Mouse (Mus musculus) embryonic facial prominence, embryonic 15.5 days (tissue): ENCODE data around the gene Lrrk1. TPM values are rescaled to one million over a fixed set of nuclear protein-coding genes. Genes with fewer than 3 reads are reported as not detected.

Source experiments
- ATAC-seq: fragments of 200-750 bp; cut with Nextera tagmentation; 2 replicates; pipeline ENCODE4 v1.8.0; 2017; ENCODE audit warnings: low read depth, moderate TSS enrichment; ENCODE audit not compliant: insufficient number of reproducible peaks, low FRiP score, low TSS enrichment
- H3K27ac ChIP-seq: fragments of 300-500 bp; sonication (generic); replicated peaks from 2 replicates; pipeline ENCODE4 v1.5.1; 2015; ENCODE audit warnings: mild to moderate bottlenecking, inconsistent platforms
- H3K27me3 ChIP-seq: fragments of 300-500 bp; sonication (generic); 2 replicates; pipeline ENCODE4 v1.6.1; 2015; ENCODE audit warnings: inconsistent platforms
- H3K36me3 ChIP-seq: fragments of 300-500 bp; sonication (generic); 2 replicates; pipeline ENCODE4 v1.6.1; 2015; ENCODE audit warnings: mild to moderate bottlenecking, inconsistent platforms
- H3K4me1 ChIP-seq: fragments of 300-500 bp; sonication (generic); 2 replicates; pipeline ENCODE4 v1.6.1; 2015; ENCODE audit warnings: inconsistent platforms
- H3K4me2 ChIP-seq: fragments of 300-500 bp; sonication (generic); replicated peaks from 2 replicates; pipeline ENCODE4 v1.6.1; 2015; ENCODE audit warnings: mild to moderate bottlenecking, inconsistent platforms
- H3K4me3 ChIP-seq: fragments of 300-500 bp; sonication (generic); replicated peaks from 2 replicates; pipeline ENCODE4 v1.5.1; 2015; ENCODE audit warnings: mild to moderate bottlenecking, inconsistent platforms
- H3K9ac ChIP-seq: fragments of 300-500 bp; sonication (generic); 2 replicates; pipeline ENCODE4 v1.6.1; 2015; ENCODE audit warnings: inconsistent platforms
- H3K9me3 ChIP-seq: fragments of 300-500 bp; sonication (generic); replicated peaks from 2 replicates; pipeline ENCODE4 v1.6.1; 2016; ENCODE audit warnings: inconsistent platforms
- WGBS: fragments of 180-500 bp; shearing (Covaris S2); methylation state at CpG from one replicate; pipeline ENCODE4 v1.1.7; 2015; 5-methylcytosine and 5-hydroxymethylcytosine counted together
- polyA plus RNA-seq: library from polyadenylated mRNA; unstranded; fragments of >200 nt; fragmentation: Nextera tagmentation; extraction: Ambion mirVana; gene quantifications from 2 replicates; pipeline ENCODE4 v1.2.1, GENCODE M21; 2015

Gene Lrrk1
- polyA plus RNA-seq, 1 experiment from 2014 or later = 16.9 TPM

DNA sequence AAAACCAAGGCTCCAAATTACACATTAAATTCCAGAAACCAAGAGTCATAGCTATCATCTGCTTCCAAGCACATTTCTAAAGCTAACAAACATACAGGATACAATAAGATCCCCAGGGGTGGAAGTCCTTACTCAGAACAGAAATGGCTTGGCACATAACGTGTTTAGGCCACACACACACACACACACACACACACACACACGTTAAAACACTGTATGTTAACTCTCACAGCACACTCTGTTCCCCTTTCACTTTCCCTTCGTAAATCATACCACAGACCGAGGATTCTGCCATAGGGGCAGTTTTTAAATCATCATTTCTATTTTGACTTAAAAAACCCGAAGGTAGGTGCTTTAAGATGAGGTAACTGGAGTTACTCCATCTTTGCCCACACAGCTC lies 3.9 kb downstream of the Lrrk1 start:
- WGBS = 52% methylated on average over 5 of the region's 5 CpGs

DNA sequence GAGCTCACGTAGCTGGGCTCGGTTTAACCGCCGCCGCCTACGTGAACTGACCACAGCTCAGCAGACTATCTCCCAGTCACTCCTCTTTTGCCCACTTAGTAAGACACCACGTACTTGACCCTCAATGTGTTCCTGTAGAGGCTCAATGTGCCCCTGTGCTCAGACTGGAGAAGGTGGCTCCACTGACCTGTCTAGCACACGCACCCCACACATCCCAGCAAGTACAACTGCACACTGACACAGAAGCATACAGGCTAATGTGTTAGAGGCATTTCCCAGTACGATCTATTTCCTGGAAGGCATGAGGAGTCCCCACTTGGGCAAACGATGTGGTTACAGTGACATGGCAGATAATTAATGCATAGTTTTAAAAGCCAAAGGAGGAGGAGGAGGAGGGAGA lies 11.6 kb downstream of the Lrrk1 start:
- Histone ChIP-seq H3K36me3 (0 out of 2 replicates have a peak, but pooled peaks cover 4% of the 10 kb centered on the region), H3K27ac (peak overlapping the region; percentile 65), H3K4me2 (no peak overlapping the region), H3K27me3 (no peaks in the 10 kb centered on the region), H3K4me1 (peaks cover 13% of the 10 kb centered on the region; the same call in 1 of the 2 replicates), H3K4me3 (no peak overlapping the region), H3K9me3 (no peaks in the 10 kb centered on the region), H3K9ac (no peak overlapping the region)
- WGBS = 71% methylated on average over 10 of the region's 10 CpGs
- no peak for ATAC-seq

More for the DNA sequence above, 3.9 kb downstream of the Lrrk1 start:
- no peaks in the 10 kb centered on the region for H3K27me3 ChIP-seq
- H3K4me3 ChIP-seq = no peak overlapping the region
- no peaks in the 10 kb centered on the region for H3K9me3 ChIP-seq
- no peak for ATAC-seq
- H3K27ac ChIP-seq = peak overlapping the region; percentile 18
- peaks cover 21% of the 10 kb centered on the region for H3K4me1 ChIP-seq
- no peak overlapping the region for H3K9ac ChIP-seq
- 0 out of 2 replicates have a peak, but pooled peaks cover 4% of the 10 kb centered on the region for H3K36me3 ChIP-seq
- 0 out of 2 replicates have a peak overlapping the region, but pooled peaks have one; percentile 2 for H3K4me2 ChIP-seq

DNA sequence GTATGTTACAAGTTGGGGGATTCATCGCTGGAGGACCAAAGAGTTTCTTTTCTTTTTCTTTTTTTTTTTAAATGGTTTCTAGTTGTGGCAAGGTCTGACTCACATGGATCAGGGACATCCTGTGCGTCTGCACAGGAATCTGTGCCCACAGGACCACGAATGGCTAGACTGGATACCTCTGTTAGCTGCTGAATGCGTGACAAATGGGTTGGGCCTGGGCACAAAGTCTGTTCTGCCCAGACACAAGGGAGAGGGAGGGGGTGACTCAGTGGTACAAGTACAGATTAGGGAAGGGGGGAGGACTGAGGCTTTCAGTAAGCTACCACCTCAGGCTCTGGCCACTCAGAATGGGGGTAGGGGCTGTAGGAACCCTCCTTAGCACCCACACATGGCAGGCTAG lies 12.4 kb downstream of the Lrrk1 start:
- Histone ChIP-seq H3K4me2 (no peak overlapping the region), H3K4me3 (no peak overlapping the region), H3K9me3 (no peaks in the 10 kb centered on the region), H3K27me3 (no peaks in the 10 kb centered on the region), H3K9ac (no peak overlapping the region), H3K27ac (peak overlapping the region; percentile 65), H3K36me3 (0 out of 2 replicates have a peak, but pooled peaks cover 2% of the 10 kb centered on the region), H3K4me1 (peaks cover 13% of the 10 kb centered on the region; the same call in 1 of the 2 replicates)
- 67% methylated on average over 4 of the region's 4 CpGs for WGBS
- no peak for ATAC-seq

GRCm38 (mm10) chr7:66373391-66373790 lies 14.8 kb downstream of the Lrrk1 start:
- H3K4me3 ChIP-seq = no peak overlapping the region
- no peak overlapping the region for H3K27ac ChIP-seq
- no peak for ATAC-seq
- H3K27me3 ChIP-seq = no peaks in the 10 kb centered on the region
- no peaks in the 10 kb centered on the region for H3K9me3 ChIP-seq
- no peak overlapping the region for H3K9ac ChIP-seq
- peaks cover 21% of the 10 kb centered on the region for H3K4me1 ChIP-seq
- H3K36me3 ChIP-seq = no peaks in the 10 kb centered on the region
- WGBS = 82% methylated on average over 3 of the region's 3 CpGs
- H3K4me2 ChIP-seq = no peak overlapping the region

DNA sequence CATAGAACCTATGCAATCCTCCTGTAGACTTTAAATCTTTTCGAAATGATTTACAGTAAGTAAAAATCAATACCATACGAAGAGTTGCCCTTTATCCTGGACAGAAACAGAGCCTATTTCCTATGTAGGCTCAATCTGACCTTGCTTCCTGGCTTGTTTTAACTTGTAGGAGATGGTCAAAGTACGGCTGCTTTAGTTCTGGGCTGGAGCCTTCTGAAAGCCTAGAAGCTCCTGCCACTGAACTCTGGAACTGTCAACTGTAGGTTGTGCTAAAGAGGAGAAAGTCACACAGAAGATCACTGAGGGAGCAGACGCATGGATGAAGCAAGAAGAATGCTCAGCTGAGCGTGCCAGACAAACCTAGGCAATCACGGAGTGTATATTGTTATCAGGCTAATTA lies 17.2 kb downstream of the Lrrk1 start:
- Histone ChIP-seq H3K4me1 (peaks cover 10% of the 10 kb centered on the region), H3K27me3 (no peaks in the 10 kb centered on the region), H3K36me3 (no peaks in the 10 kb centered on the region), H3K27ac (no peak overlapping the region), H3K9ac (no peak overlapping the region), H3K4me2 (no peak overlapping the region), H3K9me3 (no peaks in the 10 kb centered on the region), H3K4me3 (no peak overlapping the region)
- ATAC-seq = no peak
- WGBS = 77% methylated on average over 6 of the region's 6 CpGs

DNA sequence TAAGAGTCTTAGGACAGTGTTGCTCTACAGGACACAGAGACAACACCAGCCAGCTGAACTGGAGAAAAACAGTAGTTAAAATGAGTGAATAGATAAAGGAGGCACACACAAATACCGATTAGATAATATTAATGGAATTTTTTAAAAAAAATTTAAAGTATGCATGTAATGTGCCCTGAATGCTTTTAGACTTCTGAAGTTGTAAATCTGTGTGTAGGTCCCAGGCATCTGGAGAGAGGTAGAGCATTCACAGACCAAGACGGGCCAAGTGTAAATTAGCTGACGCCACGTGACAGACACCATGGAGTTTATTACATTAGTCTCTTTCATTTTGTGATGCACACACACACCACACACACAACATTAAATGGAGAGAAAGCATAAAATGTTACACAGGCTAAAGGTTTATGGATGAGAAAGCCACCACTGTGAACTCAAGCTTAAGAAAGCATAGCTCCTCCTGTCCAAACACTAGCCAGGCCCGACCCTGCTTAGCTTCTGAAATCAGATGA lies 18.2 kb downstream of the Lrrk1 start:
- no peaks in the 10 kb centered on the region for H3K9me3 ChIP-seq
- no peak overlapping the region for H3K4me3 ChIP-seq
- no peaks in the 10 kb centered on the region for H3K27me3 ChIP-seq
- H3K4me1 ChIP-seq = peaks cover 7% of the 10 kb centered on the region; the same call in 1 of the 2 replicates
- no peak overlapping the region for H3K9ac ChIP-seq
- no peaks in the 10 kb centered on the region for H3K36me3 ChIP-seq
- no peak overlapping the region for H3K4me2 ChIP-seq
- H3K27ac ChIP-seq = no peak overlapping the region
- ATAC-seq = no peak
- 51% methylated on average over 5 of the region's 5 CpGs for WGBS

DNA sequence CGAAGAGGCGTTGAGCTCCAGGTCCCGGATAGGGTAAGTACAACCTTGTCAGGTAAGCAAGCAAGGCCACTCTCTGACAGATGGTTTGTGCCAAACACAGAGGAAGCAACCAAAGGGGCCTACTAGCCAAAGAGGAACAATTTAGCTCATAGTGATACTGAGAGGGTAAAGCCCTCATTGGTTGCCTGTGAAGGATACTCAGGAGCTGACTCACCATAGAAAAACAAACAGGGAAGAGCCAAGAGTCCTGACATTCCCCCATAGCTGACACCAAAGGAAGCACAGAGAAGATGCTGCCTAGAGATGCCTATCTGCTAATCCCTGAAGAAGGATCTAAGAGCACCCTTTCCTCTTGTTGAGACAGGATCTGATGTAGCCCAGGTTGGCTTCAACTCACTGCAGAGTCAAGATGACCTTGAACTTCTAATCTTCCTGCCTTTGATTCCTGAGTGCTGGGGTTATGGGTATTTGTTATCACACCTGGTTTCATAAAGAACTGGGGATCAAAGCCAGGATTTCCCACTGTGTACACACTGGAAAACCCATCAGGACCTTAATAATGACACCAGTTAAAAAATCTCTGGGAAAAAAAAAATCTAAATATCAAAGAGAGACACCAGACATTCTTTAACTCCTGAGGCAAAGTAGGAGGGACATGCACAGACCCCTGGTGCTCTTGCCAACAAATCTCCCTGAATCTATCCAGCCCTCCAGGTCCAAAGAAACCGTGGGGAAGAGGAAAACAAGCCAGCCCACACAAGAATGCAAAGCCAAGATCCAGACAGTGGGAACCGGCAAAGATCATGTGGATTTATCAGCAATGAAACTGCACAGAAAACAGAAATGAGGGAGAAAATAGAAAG lies 18.8 kb downstream of the Lrrk1 start:
- ATAC-seq = no peak
- H3K4me2 ChIP-seq = no peak overlapping the region
- no peaks in the 10 kb centered on the region for H3K27me3 ChIP-seq
- H3K9ac ChIP-seq = no peak overlapping the region
- no peak overlapping the region for H3K27ac ChIP-seq
- no peak overlapping the region for H3K4me3 ChIP-seq
- H3K4me1 ChIP-seq = peaks cover 7% of the 10 kb centered on the region; the same call in 1 of the 2 replicates
- H3K36me3 ChIP-seq = peaks cover 3% of the 10 kb centered on the region; the same call in 1 of the 2 replicates
- WGBS = 66% methylated on average over 5 of the region's 5 CpGs
- H3K9me3 ChIP-seq = no peaks in the 10 kb centered on the region

DNA sequence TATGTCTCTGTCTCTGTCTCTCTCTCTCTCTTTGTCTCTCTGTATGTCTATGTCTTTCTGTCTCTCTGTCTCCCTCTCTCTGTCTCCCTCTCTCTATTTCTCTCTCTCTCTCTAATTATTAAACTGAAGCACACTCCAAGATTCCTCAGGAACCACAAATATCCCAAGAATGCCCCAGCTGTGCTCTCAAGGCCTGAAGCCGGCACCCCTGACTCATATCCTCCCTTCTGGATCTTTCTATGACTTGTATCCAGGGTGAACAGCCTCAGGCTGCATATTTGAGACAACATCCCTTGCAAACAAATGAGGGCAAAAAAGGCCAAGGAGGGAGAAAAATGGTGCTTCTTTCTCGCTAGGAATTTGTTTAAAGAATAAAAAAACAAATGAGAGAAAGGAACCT lies 22.2 kb downstream of the Lrrk1 start, which contains the start of gene Gm10974:
Gene Gm10974 (plus strand): TSS at position 2 of the 400 bp plus-strand sequence.
- no peak for ATAC-seq
- Histone ChIP-seq H3K36me3 (peaks cover 4% of the 10 kb centered on the region; the same call in 1 of the 2 replicates), H3K9me3 (0 out of 2 replicates have a peak, but pooled peaks cover 2% of the 10 kb centered on the region), H3K27ac (no peak within 1 kb of the TSS), H3K9ac (no peak within 1 kb of the TSS), H3K4me2 (no peak within 1 kb of the TSS), H3K27me3 (no peaks in the 10 kb centered on the region), H3K4me1 (peaks cover 7% of the 10 kb centered on the region; the same call in 1 of the 2 replicates), H3K4me3 (no peak within 1 kb of the TSS)
- WGBS = 17% methylated on average over 2 of the region's 2 CpGs

DNA sequence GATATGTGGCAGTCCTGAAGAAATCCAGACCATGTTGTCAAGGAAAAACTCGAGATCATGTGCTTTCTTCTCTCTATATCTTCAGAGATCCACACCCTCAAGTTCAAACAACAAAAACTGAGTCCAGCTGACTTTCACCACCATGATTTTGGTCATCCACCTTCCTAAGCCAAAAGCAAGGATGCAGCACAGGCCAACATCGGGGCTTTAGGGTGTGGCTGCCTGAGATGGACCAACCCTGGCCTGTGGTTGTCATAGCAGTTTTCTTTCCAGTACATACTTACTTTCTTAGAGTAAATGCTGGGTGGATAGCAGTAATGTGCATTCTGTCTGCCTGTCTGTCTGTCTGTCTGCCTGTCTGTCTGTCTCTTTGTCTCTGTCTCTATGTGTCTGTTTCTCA lies 22.7 kb downstream of the Lrrk1 start:
- Histone ChIP-seq H3K27ac (no peak overlapping the region), H3K4me3 (no peak overlapping the region), H3K9me3 (0 out of 2 replicates have a peak, but pooled peaks cover 5% of the 10 kb centered on the region), H3K4me2 (no peak overlapping the region), H3K9ac (no peak overlapping the region), H3K36me3 (peaks cover 6% of the 10 kb centered on the region; the same call in 1 of the 2 replicates), H3K4me1 (peaks cover 7% of the 10 kb centered on the region; the same call in 1 of the 2 replicates), H3K27me3 (no peaks in the 10 kb centered on the region)
- 65% methylated on average over 2 of the region's 2 CpGs for WGBS
- no peak for ATAC-seq

DNA sequence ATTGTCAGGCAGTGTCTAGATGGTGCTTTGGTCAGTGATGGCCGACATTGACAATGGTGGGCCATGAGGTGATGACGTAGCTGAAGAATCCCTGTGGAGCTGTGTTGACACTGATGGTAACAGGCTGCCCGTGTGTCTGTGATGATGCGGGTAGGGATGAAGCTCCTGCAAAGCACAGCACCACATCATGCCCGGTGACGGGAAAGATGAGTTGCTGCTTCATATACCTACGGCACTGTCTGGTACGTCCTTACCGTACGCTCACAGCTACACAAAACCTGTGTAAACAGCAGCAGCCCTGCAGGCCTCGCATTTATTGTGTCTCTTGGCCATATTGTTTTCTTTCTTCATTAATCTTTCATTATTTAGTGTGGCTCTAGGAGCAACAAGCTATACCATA lies 23.7 kb downstream of the Lrrk1 start:
- ATAC-seq = no peak
- H3K36me3 ChIP-seq = peaks cover 10% of the 10 kb centered on the region; the same call in 1 of the 2 replicates
- 0 out of 2 replicates have a peak, but pooled peaks cover 8% of the 10 kb centered on the region for H3K9me3 ChIP-seq
- H3K9ac ChIP-seq = no peak overlapping the region
- H3K4me2 ChIP-seq = no peak overlapping the region
- 93% methylated on average over 11 of the region's 11 CpGs for WGBS
- H3K4me3 ChIP-seq = no peak overlapping the region
- peaks cover 5% of the 10 kb centered on the region; the same call in 1 of the 2 replicates for H3K4me1 ChIP-seq
- no peaks in the 10 kb centered on the region for H3K27me3 ChIP-seq
- no peak overlapping the region for H3K27ac ChIP-seq

DNA sequence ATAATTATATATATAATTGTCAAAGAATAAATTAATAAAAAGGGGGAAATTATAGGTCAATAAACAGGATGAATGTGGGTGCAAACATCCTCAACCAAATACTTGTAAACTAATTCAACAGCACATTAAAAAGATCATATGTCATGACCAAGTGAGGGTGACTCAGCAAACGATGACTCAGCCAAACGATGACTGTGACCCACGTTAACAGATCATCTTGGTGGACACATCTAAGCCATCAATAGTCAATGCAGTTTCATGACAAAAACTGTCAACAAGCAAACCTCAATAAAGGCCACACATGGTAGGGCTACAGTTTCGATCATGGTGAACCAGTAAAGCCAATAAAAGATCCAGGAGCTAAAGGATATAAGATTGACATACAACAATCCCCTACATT lies 29.1 kb downstream of the Lrrk1 start:
- WGBS = 85% methylated on average over 4 of the region's 4 CpGs
- H3K4me3 ChIP-seq = no peak overlapping the region
- H3K9ac ChIP-seq = no peak overlapping the region
- no peaks in the 10 kb centered on the region for H3K27me3 ChIP-seq
- no peak for ATAC-seq
- 0 out of 2 replicates have a peak, but pooled peaks cover 8% of the 10 kb centered on the region for H3K9me3 ChIP-seq
- no peak overlapping the region for H3K27ac ChIP-seq
- H3K4me1 ChIP-seq = no peaks in the 10 kb centered on the region
- H3K36me3 ChIP-seq = peaks cover 7% of the 10 kb centered on the region; the same call in 1 of the 2 replicates
- no peak overlapping the region for H3K4me2 ChIP-seq
